Mouse (Mus musculus) CD8-positive naive resting alpha-beta T cell, adult 2 months (primary cell): ENCODE results near the gene Slc8a1.

Experiments
- DNase-seq, 2 experiments: peaks; one replicate each; pipeline ENCODE4 v3.0.0; 2022; ENCODE audit warnings: low read depth in 2 of 2, low spot score in 2 of 2

The Slc8a1 gene

GRCm38 (mm10) chr17:81433148-81433547, 305.0 kb downstream of the Slc8a1 start:
- DNase-seq = no peak

- no peak for DNase-seq
These were observed 305.4 kb downstream of the Slc8a1 start for GRCm38 (mm10) chr17:81432733-81433132.

- no peak for DNase-seq
These were observed 310.9 kb downstream of the Slc8a1 start for GRCm38 (mm10) chr17:81427245-81427644.

- DNase-seq = no peak
These were observed 313.8 kb downstream of the Slc8a1 start for GRCm38 (mm10) chr17:81424256-81424912.

- DNase-seq = no peak
These were observed 318.2 kb downstream of the Slc8a1 start for GRCm38 (mm10) chr17:81419802-81420459.

- DNase-seq = no peak
These were observed 321.6 kb downstream of the Slc8a1 start for GRCm38 (mm10) chr17:81416361-81417114.

- DNase-seq = no peak
These were observed 325.4 kb downstream of the Slc8a1 start for GRCm38 (mm10) chr17:81412736-81413135.

- no peak for DNase-seq
These were observed 334.0 kb downstream of the Slc8a1 start for GRCm38 (mm10) chr17:81404225-81404624.

GRCm38 (mm10) chr17:81403121-81403520, 335.1 kb downstream of the Slc8a1 start:
- no peak for DNase-seq

GRCm38 (mm10) chr17:81402636-81403035, 335.5 kb downstream of the Slc8a1 start:
- no peak for DNase-seq

GRCm38 (mm10) chr17:81400377-81400776, 337.8 kb downstream of the Slc8a1 start:
- DNase-seq = no peak

- DNase-seq = no peak
These were observed 340.7 kb downstream of the Slc8a1 start for GRCm38 (mm10) chr17:81397434-81397833.

- DNase-seq = no peak
These were observed 344.1 kb downstream of the Slc8a1 start for GRCm38 (mm10) chr17:81394124-81394523.

GRCm38 (mm10) chr17:81393040-81393439, 345.1 kb downstream of the Slc8a1 start:
- no peak for DNase-seq

- DNase-seq = no peak
These were observed 346.7 kb downstream of the Slc8a1 start for GRCm38 (mm10) chr17:81391478-81391877.

- DNase-seq = no peak
These were observed 347.4 kb downstream of the Slc8a1 start for GRCm38 (mm10) chr17:81390790-81391189.

GRCm38 (mm10) chr17:81386118-81386517, 352.1 kb downstream of the Slc8a1 start:
- no peak for DNase-seq

GRCm38 (mm10) chr17:81385476-81385875, 352.7 kb downstream of the Slc8a1 start:
- no peak for DNase-seq

GRCm38 (mm10) chr17:81383461-81383860, 354.7 kb downstream of the Slc8a1 start:
- DNase-seq = no peak

GRCm38 (mm10) chr17:81378436-81378835, 359.7 kb downstream of the Slc8a1 start:
- no peak for DNase-seq

- DNase-seq = no peak
These were observed 360.3 kb downstream of the Slc8a1 start for GRCm38 (mm10) chr17:81377757-81378299.

- DNase-seq = no peak
These were observed 361.0 kb downstream of the Slc8a1 start for GRCm38 (mm10) chr17:81377195-81377594.
